Mouse (Mus musculus) gastrocnemius, postnatal 36 days (tissue): ENCODE measurements around the gene Rps4x. TPM values are rescaled to one million over a fixed set of nuclear protein-coding genes. Genes with fewer than 3 reads are reported as not detected.

Source experiments
- DNase-seq, 2 experiments: peaks; one replicate each; pipeline ENCODE4 v3.0.0; 2022
- intact Hi-C: fragments of 180-260 bp; cut with DNase I; formaldehyde crosslinking; loops from one replicate; pipeline ENCODE4 v1.15.1; 2025
- long read RNA-seq, 2 experiments: library from polyadenylated mRNA; stranded (forward); transcript quantifications; one replicate each; pipeline ENCODE4 v2.0.0; 2021
- total RNA-seq, 2 experiments: library from RNA; stranded (reverse); gene quantifications; 2 replicates each; pipeline ENCODE4 v1.2.3; 2021

Rps4x gene
- 100 to 1,000 TPM; 438 to 509 TPM for total RNA-seq
- long read RNA-seq, experiment 1, transcript Rps4x-201 (7 exons, 975 nt) = major isoform, 279 of 317 reads
- long read RNA-seq, experiment 1, partial matches to known transcripts = 25 of 317 reads
- long read RNA-seq, experiment 1, other reads (novel, unspliced or antisense) = 11 of 317 reads
- long read RNA-seq, experiment 2, transcript Rps4x-203 (3 exons, 558 nt) = minor isoform, 5 of 446 reads
- long read RNA-seq, experiment 2, transcript Rps4x-201 (7 exons, 975 nt) = major isoform, 382 of 446 reads
- long read RNA-seq, experiment 2, partial matches to known transcripts = 28 of 446 reads
- long read RNA-seq, experiment 2, other reads (novel, unspliced or antisense) = 31 of 446 reads

- intact Hi-C loops = no loop called here
Observed at GRCm38 (mm10) chrX:102188712-102189497, at the start of gene Rps4x. Gene Rps4x (minus strand): TSS chrX:102189394.

GRCm38 (mm10) chrX:102219126-102219525 is 29.9 kb upstream of the Rps4x start:
- intact Hi-C loops = loop anchor here (5.0 kb wide), 1 partner anchor 258 kb away; no protein-coding TSS in a partner anchor

More at GRCm38 (mm10) chrX:102188712-102189497, at the start of gene Rps4x:
- DNase-seq = peak; percentile 73 to 76

GRCm38 (mm10) chrX:102215356-102215755 is 26.2 kb upstream of the Rps4x start:
- DNase-seq = peak in 1 of 2 experiments; percentile 11
- intact Hi-C loops = loop anchor here (5.0 kb wide), 1 partner anchor 262 kb away; no protein-coding TSS in a partner anchor

More at GRCm38 (mm10) chrX:102219126-102219525, 29.9 kb upstream of the Rps4x start:
- peak in 1 of 2 experiments; percentile 13 for DNase-seq

GRCm38 (mm10) chrX:102190840-102191239 is 1.6 kb upstream of the Rps4x start:
- no peak for DNase-seq
- intact Hi-C loops = no loop called here

GRCm38 (mm10) chrX:102189581-102189980 is 387 bp upstream of the Rps4x start:
- intact Hi-C loops = no loop called here
- no peak for DNase-seq

- intact Hi-C loops = no loop called here
Observed at GRCm38 (mm10) chrX:102187023-102187699, 2.0 kb downstream of the Rps4x start.

GRCm38 (mm10) chrX:102182575-102182974 is 6.6 kb downstream of the Rps4x start:
- no peak for DNase-seq
- intact Hi-C loops = no loop called here

More at GRCm38 (mm10) chrX:102187023-102187699, 2.0 kb downstream of the Rps4x start:
- DNase-seq = no peak

GRCm38 (mm10) chrX:102175538-102176287 is 13.5 kb downstream of the Rps4x start:
- intact Hi-C loops = no loop called here
- no peak for DNase-seq

- intact Hi-C loops = no loop called here
- no peak for DNase-seq
Observed at GRCm38 (mm10) chrX:102170900-102171299, 18.3 kb downstream of the Rps4x start.

- intact Hi-C loops = no loop called here
- DNase-seq = no peak
Observed at GRCm38 (mm10) chrX:102170135-102170534, 19.1 kb downstream of the Rps4x start.

GRCm38 (mm10) chrX:102169724-102170123 is 19.5 kb downstream of the Rps4x start:
- intact Hi-C loops = no loop called here

GRCm38 (mm10) chrX:102166986-102167385 is 22.2 kb downstream of the Rps4x start:
- DNase-seq = no peak
- intact Hi-C loops = no loop called here

More at GRCm38 (mm10) chrX:102169724-102170123, 19.5 kb downstream of the Rps4x start:
- no peak for DNase-seq

- DNase-seq = no peak
Observed at GRCm38 (mm10) chrX:102166521-102166920, 22.7 kb downstream of the Rps4x start.

GRCm38 (mm10) chrX:102163529-102163928 is 25.7 kb downstream of the Rps4x start:
- intact Hi-C loops = no loop called here
- peak; percentile 21 to 28 for DNase-seq

More at GRCm38 (mm10) chrX:102166521-102166920, 22.7 kb downstream of the Rps4x start:
- intact Hi-C loops = no loop called here

GRCm38 (mm10) chrX:102163096-102163495 is 26.1 kb downstream of the Rps4x start:
- intact Hi-C loops = no loop called here
- DNase-seq = no peak

- intact Hi-C loops = no loop called here
- no peak for DNase-seq
Observed at GRCm38 (mm10) chrX:102160528-102160927, 28.7 kb downstream of the Rps4x start.

GRCm38 (mm10) chrX:102159778-102160177 is 29.4 kb downstream of the Rps4x start:
- DNase-seq = no peak
- intact Hi-C loops = loop anchor here (5.0 kb wide), 2 partner anchors 37 to 323 kb away; no protein-coding TSS in a partner anchor

GRCm38 (mm10) chrX:102157423-102157791 is 31.8 kb downstream of the Rps4x start:
- intact Hi-C loops = loop anchor here (5.0 kb wide), 2 partner anchors 35 to 325 kb away; no protein-coding TSS in a partner anchor
- DNase-seq = no peak

- DNase-seq = peak; percentile 84 to 86
- intact Hi-C loops = loop anchor here (5.0 kb wide), 2 partner anchors 35 to 325 kb away; no protein-coding TSS in a partner anchor
Observed at GRCm38 (mm10) chrX:102156618-102157422, 32.4 kb downstream of the Rps4x start, which contains the start of gene Ercc6l. Gene Ercc6l (minus strand): TSS chrX:102157091.
